Mouse (Mus musculus) cerebellum, adult 9-11 months (tissue): ENCODE results near the gene Tcp10c.
"Not testable (repeated sequence)": the region's sequence is repeated elsewhere in the genome, so short reads cannot be mapped to it uniquely, and the experiment has no call there.

Source experiments
- DNase-seq: peaks from one replicate; pipeline ENCODE4 v3.0.0; 2022

Gene Tcp10c

GRCm38 (mm10) chr17:13399961-13400360 lies 45.6 kb downstream of the Tcp10c start:
- DNase-seq: not testable (repeated sequence)

- DNase-seq: not testable (repeated sequence)
These were observed 47.7 kb downstream of the Tcp10c start for GRCm38 (mm10) chr17:13402118-13402517.

GRCm38 (mm10) chr17:13403527-13404131 lies 49.3 kb downstream of the Tcp10c start:
- not testable (repeated sequence) for DNase-seq

GRCm38 (mm10) chr17:13406023-13406422 lies 51.7 kb downstream of the Tcp10c start:
- DNase-seq: not testable (repeated sequence)

GRCm38 (mm10) chr17:13406701-13407100 lies 52.3 kb downstream of the Tcp10c start:
- not testable (repeated sequence) for DNase-seq

- not testable (repeated sequence) for DNase-seq
These were observed 53.4 kb downstream of the Tcp10c start for GRCm38 (mm10) chr17:13407621-13408256.

- DNase-seq: not testable (repeated sequence)
These were observed 53.9 kb downstream of the Tcp10c start for GRCm38 (mm10) chr17:13408257-13408633.

- DNase-seq: not testable (repeated sequence)
These were observed 66.7 kb downstream of the Tcp10c start for GRCm38 (mm10) chr17:13421022-13421591.

- DNase-seq: not testable (repeated sequence)
These were observed 68.3 kb downstream of the Tcp10c start for GRCm38 (mm10) chr17:13422638-13423037.

- not testable (repeated sequence) for DNase-seq
These were observed 69.1 kb downstream of the Tcp10c start for GRCm38 (mm10) chr17:13423373-13424024.

- not testable (repeated sequence) for DNase-seq
These were observed 69.9 kb downstream of the Tcp10c start for GRCm38 (mm10) chr17:13424321-13424720.

- not testable (repeated sequence) for DNase-seq
These were observed 71.3 kb downstream of the Tcp10c start for GRCm38 (mm10) chr17:13425694-13426093.

- DNase-seq: not testable (repeated sequence)
These were observed 72.1 kb downstream of the Tcp10c start for GRCm38 (mm10) chr17:13426508-13426907.
